Mouse (Mus musculus) lung, postnatal 0 days (tissue): Measurements from ENCODE around the gene Cdyl.

Experiments
- CTCF ChIP-seq: IDR thresholded peaks from 2 replicates; pipeline ENCODE4 v1.5.1; 2016; ENCODE audit warnings: antibody characterized with exemption, mild to moderate bottlenecking
- EP300 ChIP-seq: IDR thresholded peaks from 2 replicates; pipeline ENCODE4 v1.6.1; 2016; ENCODE audit warnings: antibody characterized with exemption, mild to moderate bottlenecking, control low read depth

- TF ChIP-seq CTCF (no peak), EP300 (no peak)
Measured at GRCm38 (mm10) chr13:35825639-35826038, 166.0 kb downstream of the Cdyl start.
